Mouse (Mus musculus): ENCODE measurements at regions not wholly inside any gene's neighbourhood (a gene's known extent, or its start where the extent isn't known, plus 50 kb on each side); places are given as distances from the start of the nearest gene placed in this dataset.

DNA sequence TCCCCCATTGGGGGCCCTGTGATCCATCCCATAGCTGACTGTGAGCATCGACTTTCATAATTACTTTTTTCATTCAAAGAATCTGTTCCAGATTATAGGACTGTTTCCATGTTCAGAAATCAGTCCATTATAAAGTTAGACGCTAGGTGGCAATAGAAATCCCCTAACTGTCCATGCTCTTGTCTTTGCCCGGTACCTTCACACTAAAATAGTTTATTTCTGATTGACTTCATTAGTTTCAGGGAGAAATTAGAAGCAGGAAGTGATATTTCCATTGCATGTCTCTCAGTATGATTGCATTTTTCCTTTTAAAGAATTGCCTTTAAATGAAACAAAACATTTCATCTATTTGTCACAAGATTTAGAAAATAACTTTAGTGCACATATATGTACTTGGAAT is 131.7 kb downstream of the Fbxo8 start:
- DNase-seq (ENCODE audit: low spot score) (peak; percentile 49), ATAC-seq (ENCODE audit: low read depth) (no peak)
- 12% methylated on average over 3 of the region's 3 CpGs for WGBS
- Histone ChIP-seq H3K27ac (replicated peaks; ENCODE audit: low read depth, low read length) (no peak overlapping the region), H3K36me3 (ENCODE audit: control insufficient read depth, insufficient read depth, low read length) (no peaks in the 10 kb centered on the region), H3K27me3 (replicated peaks; ENCODE audit: control insufficient read depth, insufficient read depth, low read length) (no peaks in the 10 kb centered on the region), H3K4me1 (ENCODE audit: control insufficient read depth, insufficient read depth, low read length) (no peaks in the 10 kb centered on the region), H3K4me3 (ENCODE audit: low read depth, low read length) (no peak overlapping the region), H3K9ac (ENCODE audit: low read depth, low read length) (no peak overlapping the region), H3K9me3 (ENCODE audit: control insufficient read depth, low read length) (no peaks in the 10 kb centered on the region), H3K4me2 (ENCODE audit: low read depth, low read length) (no peak overlapping the region)

DNA sequence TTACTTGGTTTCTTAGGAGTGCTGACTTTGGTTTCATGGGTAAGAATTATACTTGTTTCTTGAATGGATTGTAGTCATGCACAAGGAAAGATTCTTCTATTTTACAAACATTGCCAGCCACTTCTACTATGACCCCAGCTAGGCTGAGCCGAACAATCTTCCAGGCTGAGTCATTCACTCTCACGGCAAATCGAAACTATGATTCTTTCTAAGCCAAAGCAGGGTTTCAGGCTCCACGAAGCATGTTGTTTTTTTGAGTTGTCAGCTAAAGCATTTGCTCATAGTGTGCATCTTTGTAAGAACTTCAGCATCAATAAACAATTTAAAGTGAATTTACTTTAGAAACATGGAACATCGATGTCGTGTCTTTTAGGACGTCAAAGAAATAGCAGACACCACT is 133.5 kb downstream of the Fbxo8 start:
- H3K4me2 ChIP-seq (ENCODE audit: low read depth, low read length): no peak overlapping the region
- DNase-seq (ENCODE audit: low spot score) (no peak), ATAC-seq (ENCODE audit: low read depth) (no peak)
- no peaks in the 10 kb centered on the region for H3K4me1 ChIP-seq (ENCODE audit: control insufficient read depth, insufficient read depth, low read length)
- H3K27ac ChIP-seq (replicated peaks; ENCODE audit: low read depth, low read length): no peak overlapping the region
- H3K27me3 ChIP-seq (replicated peaks; ENCODE audit: control insufficient read depth, insufficient read depth, low read length): no peaks in the 10 kb centered on the region
- H3K4me3 ChIP-seq (ENCODE audit: low read depth, low read length): no peak overlapping the region
- no peak overlapping the region for H3K9ac ChIP-seq (ENCODE audit: low read depth, low read length)
- H3K9me3 ChIP-seq (ENCODE audit: control insufficient read depth, low read length): no peaks in the 10 kb centered on the region
- WGBS: 78% methylated on average over 7 of the region's 7 CpGs
- no peaks in the 10 kb centered on the region for H3K36me3 ChIP-seq (ENCODE audit: control insufficient read depth, insufficient read depth, low read length)

DNA sequence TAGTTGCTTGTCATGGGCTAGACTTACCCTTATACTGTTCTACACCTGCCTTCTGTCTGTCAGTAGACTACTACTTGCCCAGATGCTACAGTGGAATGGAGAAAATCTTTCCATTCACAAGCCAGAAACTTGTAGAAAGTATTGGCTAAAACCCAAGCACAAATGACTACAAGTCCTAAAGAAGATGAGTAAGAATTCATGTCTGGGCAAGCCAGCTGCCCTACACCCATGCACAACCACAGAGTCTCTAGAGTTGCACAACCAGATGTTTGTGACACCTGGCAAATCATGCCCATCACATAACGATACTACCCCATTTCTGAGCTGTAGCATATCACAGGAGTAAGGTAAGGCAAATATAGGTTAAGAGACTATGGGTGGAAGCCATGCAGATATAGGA is 144.5 kb downstream of the Fbxo8 start:
- WGBS: 95% methylated on average over 1 of the region's 1 CpGs
- H3K4me2 ChIP-seq (ENCODE audit: low read depth, low read length): no peak overlapping the region
- ATAC-seq (ENCODE audit: low read depth): no peak

DNA sequence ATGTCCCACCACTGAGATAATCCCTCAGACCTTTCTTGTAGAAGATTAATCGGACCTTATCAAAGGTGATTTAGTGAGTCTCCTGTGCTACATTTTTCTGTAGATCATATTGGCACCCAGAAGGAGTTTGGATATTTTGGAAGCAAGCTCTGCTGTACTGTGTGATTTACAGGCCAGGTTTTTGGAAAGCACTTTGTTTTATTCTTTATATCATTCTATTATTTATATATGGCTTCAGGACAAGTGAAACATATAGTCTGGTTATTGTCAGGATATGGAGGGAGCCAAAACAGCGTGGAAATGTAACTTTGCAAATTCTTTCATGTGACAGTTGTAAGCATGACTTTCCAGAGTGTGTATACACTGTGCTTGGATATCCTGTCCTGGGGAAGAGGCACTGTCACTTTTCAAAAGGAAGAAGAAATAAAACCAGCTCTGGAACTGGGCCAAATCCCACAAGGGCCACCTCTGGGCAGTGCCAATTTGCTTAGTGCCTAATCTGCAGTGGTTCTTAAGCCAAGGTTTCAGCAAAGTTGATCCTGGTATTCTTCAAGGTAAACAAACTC is 149.8 kb downstream of the Fbxo8 start:
- DNase-seq (ENCODE audit: low spot score): no peak
- no peak overlapping the region for H3K4me2 ChIP-seq (ENCODE audit: low read depth, low read length)
- H3K4me3 ChIP-seq (ENCODE audit: low read depth, low read length): no peak overlapping the region
- H3K27ac ChIP-seq (replicated peaks; ENCODE audit: low read depth, low read length): no peak overlapping the region
- no peaks in the 10 kb centered on the region for H3K4me1 ChIP-seq (ENCODE audit: control insufficient read depth, insufficient read depth, low read length)
- H3K27me3 ChIP-seq (replicated peaks; ENCODE audit: control insufficient read depth, insufficient read depth, low read length): no peaks in the 10 kb centered on the region
- H3K9ac ChIP-seq (ENCODE audit: low read depth, low read length): no peak overlapping the region
- no peaks in the 10 kb centered on the region for H3K36me3 ChIP-seq (ENCODE audit: control insufficient read depth, insufficient read depth, low read length)
- ATAC-seq (ENCODE audit: low read depth): no peak
- WGBS: 74% methylated on average over 2 of the region's 2 CpGs
- H3K9me3 ChIP-seq (ENCODE audit: control insufficient read depth, low read length): no peaks in the 10 kb centered on the region

More for the DNA sequence above, 144.5 kb downstream of the Fbxo8 start:
- H3K27ac ChIP-seq (replicated peaks; ENCODE audit: low read depth, low read length): no peak overlapping the region
- H3K4me1 ChIP-seq (ENCODE audit: control insufficient read depth, insufficient read depth, low read length): no peaks in the 10 kb centered on the region
- no peak for DNase-seq (ENCODE audit: low spot score)
- H3K36me3 ChIP-seq (ENCODE audit: control insufficient read depth, insufficient read depth, low read length): no peaks in the 10 kb centered on the region
- no peak overlapping the region for H3K4me3 ChIP-seq (ENCODE audit: low read depth, low read length)
- H3K9me3 ChIP-seq (ENCODE audit: control insufficient read depth, low read length): no peaks in the 10 kb centered on the region
- H3K9ac ChIP-seq (ENCODE audit: low read depth, low read length): no peak overlapping the region
- H3K27me3 ChIP-seq (replicated peaks; ENCODE audit: control insufficient read depth, insufficient read depth, low read length): no peaks in the 10 kb centered on the region

DNA sequence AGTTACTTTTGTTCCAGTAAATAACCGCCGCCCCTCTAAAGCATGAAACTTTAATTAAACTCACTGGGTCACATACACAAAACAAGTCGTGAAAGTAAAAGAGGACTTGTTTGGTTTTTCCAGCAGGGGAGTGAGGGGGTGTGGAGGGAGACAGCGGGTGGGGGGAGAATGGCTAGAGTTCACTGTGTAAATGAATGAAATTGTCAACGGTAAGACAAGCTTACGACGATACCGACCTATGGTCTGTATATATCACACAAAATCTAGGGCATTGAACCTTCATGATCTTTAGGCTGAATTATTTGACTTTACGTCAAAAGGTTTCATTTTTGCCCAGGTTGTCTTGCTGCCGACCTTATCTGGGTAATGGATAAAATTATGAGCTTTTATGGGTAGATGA is 155.5 kb downstream of the Fbxo8 start:
- Histone ChIP-seq H3K4me2 (ENCODE audit: low read depth, low read length) (peak overlapping the region; percentile 21), H3K4me3 (ENCODE audit: low read depth, low read length) (no peak overlapping the region)
- WGBS: 47% methylated on average over 10 of the region's 10 CpGs

DNA sequence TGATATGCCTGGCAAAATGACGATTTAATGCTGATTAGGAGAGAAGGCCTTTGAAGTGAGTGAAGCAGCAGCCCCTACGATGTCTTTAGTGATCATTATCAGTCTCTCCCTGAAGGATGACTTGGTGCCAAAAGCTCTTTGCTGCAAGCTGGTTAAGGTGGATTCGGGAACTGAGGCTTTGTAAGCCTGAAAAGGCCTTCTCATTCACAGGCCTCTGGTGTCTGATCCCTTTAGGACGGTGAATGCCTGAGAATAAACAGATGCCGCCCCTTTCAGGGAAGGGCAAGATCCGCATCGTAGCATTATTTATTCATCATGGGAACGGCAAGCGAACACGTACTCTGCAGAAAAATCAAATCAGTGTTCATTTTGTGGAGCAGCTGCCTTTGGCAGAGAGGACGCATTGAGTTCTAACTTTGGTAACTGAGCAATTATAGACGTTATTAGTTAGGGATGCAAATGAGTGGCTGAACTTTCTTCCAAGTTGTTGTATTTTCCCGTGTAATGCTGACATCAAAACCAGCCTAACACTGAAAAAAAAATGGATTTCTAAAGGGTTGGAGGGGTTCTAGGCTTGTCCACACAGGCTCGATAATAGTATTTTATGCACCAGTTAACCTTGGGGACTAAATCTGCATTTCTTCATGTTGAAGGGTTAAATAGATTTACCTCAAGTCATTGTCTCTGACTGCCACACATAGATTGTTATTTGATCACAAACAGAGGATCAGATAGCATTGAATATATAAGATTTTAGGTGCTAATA is 156.2 kb downstream of the Fbxo8 start:
- Histone ChIP-seq H3K27ac (replicated peaks; ENCODE audit: low read depth, low read length) (no peak overlapping the region), H3K4me3 (ENCODE audit: low read depth, low read length) (no peak overlapping the region), H3K36me3 (ENCODE audit: control insufficient read depth, insufficient read depth, low read length) (no peaks in the 10 kb centered on the region), H3K9ac (ENCODE audit: low read depth, low read length) (no peak overlapping the region), H3K9me3 (ENCODE audit: control insufficient read depth, low read length) (no peaks in the 10 kb centered on the region), H3K27me3 (replicated peaks; ENCODE audit: control insufficient read depth, insufficient read depth, low read length) (no peaks in the 10 kb centered on the region), H3K4me2 (ENCODE audit: low read depth, low read length) (peak overlapping the region; percentile 21), H3K4me1 (ENCODE audit: control insufficient read depth, insufficient read depth, low read length) (no peaks in the 10 kb centered on the region)
- 33% methylated on average over 14 of the region's 14 CpGs for WGBS
- ATAC-seq (ENCODE audit: low read depth) (peak; percentile 72; the same call in 1 of the 2 replicates), DNase-seq (ENCODE audit: low spot score) (peak; percentile 69)

More for the DNA sequence above, 155.5 kb downstream of the Fbxo8 start:
- Histone ChIP-seq H3K9me3 (ENCODE audit: control insufficient read depth, low read length) (no peaks in the 10 kb centered on the region), H3K9ac (ENCODE audit: low read depth, low read length) (no peak overlapping the region), H3K36me3 (ENCODE audit: control insufficient read depth, insufficient read depth, low read length) (no peaks in the 10 kb centered on the region), H3K27ac (replicated peaks; ENCODE audit: low read depth, low read length) (no peak overlapping the region), H3K4me1 (ENCODE audit: control insufficient read depth, insufficient read depth, low read length) (no peaks in the 10 kb centered on the region), H3K27me3 (replicated peaks; ENCODE audit: control insufficient read depth, insufficient read depth, low read length) (no peaks in the 10 kb centered on the region)
- DNase-seq (ENCODE audit: low spot score): no peak
- no peak for ATAC-seq (ENCODE audit: low read depth)

DNA sequence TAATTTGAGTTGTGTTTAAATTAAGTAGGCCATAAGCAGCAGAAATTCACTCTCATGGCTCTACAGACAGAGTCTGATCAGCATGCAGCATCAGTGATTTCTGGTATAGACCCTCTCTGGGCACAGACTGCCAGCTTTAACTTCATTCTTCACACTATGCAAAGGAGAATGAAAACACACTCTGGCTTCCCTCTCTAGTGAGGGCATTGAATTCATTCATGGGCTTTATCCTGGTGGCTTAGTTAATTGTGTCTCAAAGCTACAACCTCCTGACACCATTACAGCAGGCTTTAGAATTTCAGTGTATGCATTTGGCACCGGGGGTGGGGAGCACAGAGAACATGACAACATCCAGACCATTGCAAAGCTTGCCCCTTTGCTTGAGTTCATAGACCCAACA is 169.1 kb downstream of the Fbxo8 start:
- H3K36me3 ChIP-seq (ENCODE audit: control insufficient read depth, insufficient read depth, low read length): no peaks in the 10 kb centered on the region
- H3K9me3 ChIP-seq (ENCODE audit: control insufficient read depth, low read length): no peaks in the 10 kb centered on the region
- no peak overlapping the region for H3K27ac ChIP-seq (replicated peaks; ENCODE audit: low read depth, low read length)
- H3K27me3 ChIP-seq (replicated peaks; ENCODE audit: control insufficient read depth, insufficient read depth, low read length): no peaks in the 10 kb centered on the region
- DNase-seq (ENCODE audit: low spot score): no peak
- no peak overlapping the region for H3K4me3 ChIP-seq (ENCODE audit: low read depth, low read length)
- no peaks in the 10 kb centered on the region for H3K4me1 ChIP-seq (ENCODE audit: control insufficient read depth, insufficient read depth, low read length)
- no peak overlapping the region for H3K4me2 ChIP-seq (ENCODE audit: low read depth, low read length)
- no peak overlapping the region for H3K9ac ChIP-seq (ENCODE audit: low read depth, low read length)
- WGBS: 76% methylated on average over 1 of the region's 1 CpGs
- no peak for ATAC-seq (ENCODE audit: low read depth)

DNA sequence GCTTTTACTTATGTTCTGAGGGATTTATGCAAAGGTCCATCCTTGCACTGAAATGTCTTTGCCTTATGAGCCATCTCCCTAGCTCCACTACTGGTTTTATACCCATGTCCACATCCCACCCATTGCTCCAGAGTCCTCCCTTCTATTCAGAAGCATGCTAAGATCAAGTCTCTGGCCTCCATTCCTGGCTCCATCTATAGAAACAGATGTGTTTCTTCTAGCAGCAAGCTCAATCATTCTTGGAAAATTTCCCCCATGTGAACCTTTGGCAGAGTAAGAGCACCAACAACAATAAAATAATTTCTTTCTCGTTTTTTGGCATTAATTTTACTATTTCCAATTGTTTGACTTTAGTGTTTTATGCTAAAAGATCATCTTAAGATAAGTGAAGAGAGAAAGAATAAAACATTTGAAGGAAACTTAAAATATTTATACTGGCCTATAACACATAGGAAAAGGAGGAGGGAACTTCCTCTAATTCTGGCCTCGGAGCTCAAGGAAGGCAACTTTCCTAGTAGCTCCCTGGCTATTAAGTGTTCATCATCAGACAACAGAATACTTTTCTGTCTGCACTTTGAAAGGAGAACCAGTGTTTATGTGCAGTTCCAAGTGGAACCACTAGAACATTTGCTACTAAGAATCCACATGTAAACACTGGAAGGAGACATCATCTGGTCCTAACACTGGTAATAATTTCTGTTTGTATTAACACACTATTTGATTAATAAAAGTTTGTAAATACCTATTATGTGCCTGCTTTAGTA is 171.8 kb downstream of the Fbxo8 start:
- Histone ChIP-seq H3K9ac (ENCODE audit: low read depth, low read length) (no peak overlapping the region), H3K27ac (replicated peaks; ENCODE audit: low read depth, low read length) (no peak overlapping the region), H3K36me3 (ENCODE audit: control insufficient read depth, insufficient read depth, low read length) (no peaks in the 10 kb centered on the region), H3K9me3 (ENCODE audit: control insufficient read depth, low read length) (no peaks in the 10 kb centered on the region), H3K4me1 (ENCODE audit: control insufficient read depth, insufficient read depth, low read length) (no peaks in the 10 kb centered on the region), H3K4me3 (ENCODE audit: low read depth, low read length) (no peak overlapping the region), H3K27me3 (replicated peaks; ENCODE audit: control insufficient read depth, insufficient read depth, low read length) (no peaks in the 10 kb centered on the region), H3K4me2 (ENCODE audit: low read depth, low read length) (no peak overlapping the region)
- 51% methylated on average over 2 of the region's 2 CpGs for WGBS
- DNase-seq (ENCODE audit: low spot score) (no peak), ATAC-seq (ENCODE audit: low read depth) (no peak)

Measured in embryonic facial prominence, embryonic 14.5 days (tissue).